Mouse (Mus musculus) fibroblast of lung, adult 2 months (primary cell): ENCODE data around the gene Ncl.

Experiments used
- DNase-seq: peaks from one replicate; pipeline ENCODE4 v3.0.0-alpha.2; 2011; ENCODE audit warnings: low read depth

Gene Ncl

GRCm38 (mm10) chr1:86312269-86312668, 46.9 kb downstream of the Ncl start:
- DNase-seq = no peak

GRCm38 (mm10) chr1:86311467-86312005, 47.7 kb downstream of the Ncl start:
- no peak for DNase-seq

GRCm38 (mm10) chr1:86310536-86311310, 48.5 kb downstream of the Ncl start:
- no peak for DNase-seq

GRCm38 (mm10) chr1:86309270-86309833, 49.8 kb downstream of the Ncl start:
- no peak for DNase-seq

- no peak for DNase-seq
Measured at GRCm38 (mm10) chr1:86307871-86308641, 51.1 kb downstream of the Ncl start.

GRCm38 (mm10) chr1:86307177-86307762, 51.9 kb downstream of the Ncl start:
- no peak for DNase-seq

GRCm38 (mm10) chr1:86306686-86307085, 52.5 kb downstream of the Ncl start:
- no peak for DNase-seq

- DNase-seq = no peak
Measured at GRCm38 (mm10) chr1:86303873-86304250, 55.3 kb downstream of the Ncl start.

GRCm38 (mm10) chr1:86303063-86303872, 55.9 kb downstream of the Ncl start:
- no peak for DNase-seq

- no peak for DNase-seq
Measured at GRCm38 (mm10) chr1:86302532-86302931, 56.7 kb downstream of the Ncl start, which contains the start of gene B3gnt7. Gene B3gnt7, plus strand, starts transcription at chr1:86302832.

GRCm38 (mm10) chr1:86301221-86302091, 57.7 kb downstream of the Ncl start:
- no peak for DNase-seq

- DNase-seq = no peak
Measured at GRCm38 (mm10) chr1:86300731-86301130, 58.5 kb downstream of the Ncl start.

GRCm38 (mm10) chr1:86300093-86300492, 59.1 kb downstream of the Ncl start:
- no peak for DNase-seq
